Mouse (Mus musculus): ENCODE data around the gene Numbl.

Numbl gene

DNA sequence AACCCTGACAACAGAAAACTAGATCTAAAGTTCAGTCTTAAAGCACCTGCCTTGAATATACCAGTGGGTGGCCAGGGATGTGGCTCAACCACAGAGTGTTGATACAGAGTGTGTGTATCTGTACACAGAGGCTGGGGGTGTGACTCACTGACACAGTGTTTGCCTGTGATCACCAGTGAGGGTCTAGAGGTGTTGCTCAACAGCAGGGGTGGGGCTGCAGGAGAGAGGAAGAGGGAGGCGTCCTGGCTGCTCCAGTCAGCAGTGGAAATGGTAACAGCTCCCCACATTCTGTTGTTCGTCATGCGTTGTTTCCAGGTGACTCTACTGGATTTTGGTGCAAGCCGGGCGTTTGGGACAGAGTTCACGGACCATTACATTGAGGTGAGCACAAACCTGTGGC is 6.3 kb upstream of the Numbl start:
- DNase-seq (ENCODE audit: low spot score): no peak

DNA sequence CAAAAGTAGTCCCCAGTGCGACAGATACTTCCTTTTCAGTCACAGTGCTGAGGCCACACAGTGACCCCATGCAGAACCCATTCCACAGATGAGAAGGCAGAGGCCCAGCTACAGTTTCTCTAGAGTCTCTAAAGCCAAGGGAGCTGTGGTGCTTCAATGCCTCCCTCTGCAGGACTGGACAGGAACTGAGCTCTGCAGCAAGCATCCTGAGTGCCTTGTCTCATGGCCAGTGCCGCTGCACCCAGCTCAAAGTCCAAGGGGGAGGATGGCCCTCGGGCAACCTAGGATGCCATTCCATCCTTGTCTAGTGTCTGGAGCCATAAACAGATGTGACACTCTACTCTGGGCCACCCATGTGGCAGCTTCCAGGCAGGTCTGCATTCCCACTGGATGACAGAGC is 2.5 kb upstream of the Numbl start:
- DNase-seq (ENCODE audit: low spot score): no peak

GRCm38 (mm10) chr7:27257046-27257851 is 984 bp upstream of the Numbl start:
- DNase-seq (ENCODE audit: low spot score): peak; percentile 59

- DNase-seq (ENCODE audit: low spot score): no peak
These were observed 405 bp upstream of the Numbl start for GRCm38 (mm10) chr7:27257852-27258204.

DNA sequence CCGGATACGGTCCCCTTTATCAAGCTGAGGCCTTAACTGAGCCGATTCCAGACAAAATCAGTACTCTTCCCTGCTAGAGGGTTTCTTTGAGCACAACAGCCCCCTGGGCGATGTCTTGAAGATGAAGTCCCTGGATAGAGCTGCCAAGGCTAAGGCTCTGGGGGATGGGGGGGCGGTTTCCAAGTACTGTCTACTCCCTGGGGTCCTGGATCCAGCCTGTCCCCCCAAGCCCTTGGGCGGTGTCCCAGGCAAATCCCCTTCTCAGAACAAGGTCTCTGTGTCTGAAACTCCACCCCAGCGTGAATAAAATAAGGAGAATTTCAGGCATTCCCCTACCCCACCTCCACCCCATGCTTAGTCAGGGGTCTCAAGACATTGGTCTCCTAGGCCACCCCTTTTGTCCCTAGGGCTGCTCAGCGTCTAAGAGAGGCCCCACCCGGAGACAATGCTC is 1.1 kb downstream of the Numbl start:
- DNase-seq (ENCODE audit: low spot score): no peak

DNA sequence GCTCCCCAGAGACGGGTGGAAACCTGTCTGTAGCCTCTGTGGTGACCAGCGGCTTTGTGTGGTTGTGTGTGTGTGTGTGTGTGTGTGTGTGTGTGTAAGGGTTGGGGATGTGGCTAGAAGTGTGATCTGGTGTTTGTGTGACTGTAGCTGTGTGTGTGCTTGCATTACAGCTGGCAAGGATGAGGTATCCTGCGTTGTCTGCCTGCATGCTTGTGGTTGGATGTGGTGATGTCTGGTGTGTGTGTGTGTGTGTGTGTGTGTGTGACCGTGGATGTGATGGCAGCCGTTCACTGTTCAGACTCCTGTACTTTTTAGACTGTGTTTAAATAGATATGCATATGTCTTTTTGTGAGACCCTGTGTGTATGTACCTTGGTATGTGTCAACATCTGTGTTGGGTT is 1.5 kb downstream of the Numbl start:
- DNase-seq (ENCODE audit: low spot score): no peak

- DNase-seq (ENCODE audit: low spot score): no peak
These were observed 2.6 kb downstream of the Numbl start for GRCm38 (mm10) chr7:27260856-27261255.

DNA sequence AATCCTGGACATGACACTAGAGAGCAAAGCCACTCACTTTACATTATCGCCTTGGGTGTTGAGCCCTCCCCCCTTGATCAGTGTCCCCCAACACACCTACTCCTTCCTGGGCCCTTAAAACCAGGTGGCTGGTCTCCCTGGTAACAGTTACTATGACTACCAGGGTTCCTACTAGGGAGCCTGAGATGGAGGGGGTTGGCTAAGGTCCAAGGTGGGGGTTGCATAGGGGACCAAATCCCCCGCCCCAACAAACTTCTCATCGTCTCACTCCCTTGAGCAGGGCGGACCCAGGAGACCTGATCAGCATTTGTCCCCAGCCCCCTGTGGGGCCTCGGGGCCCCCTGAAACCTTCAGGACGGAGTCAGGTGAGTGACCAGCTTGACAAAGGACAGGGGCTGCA is 3.7 kb downstream of the Numbl start:
- DNase-seq (ENCODE audit: low spot score): no peak

DNA sequence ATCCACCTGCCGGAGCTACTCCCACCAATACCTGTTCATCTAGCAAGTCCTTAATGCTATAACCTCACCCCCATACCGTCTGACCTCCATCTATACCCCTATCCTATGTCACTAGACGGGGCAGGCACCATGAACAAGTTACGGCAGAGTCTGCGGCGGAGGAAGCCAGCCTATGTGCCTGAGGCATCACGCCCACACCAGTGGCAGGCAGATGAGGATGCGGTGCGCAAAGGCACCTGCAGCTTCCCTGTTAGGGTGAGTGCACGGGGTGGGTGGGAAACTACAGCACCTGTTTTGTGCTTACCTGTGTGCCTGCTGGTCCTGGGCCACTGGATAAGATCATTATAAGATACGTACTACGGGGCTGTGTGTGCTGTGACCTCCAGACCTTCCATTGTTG is 6.5 kb downstream of the Numbl start:
- DNase-seq (ENCODE audit: low spot score): no peak

DNA sequence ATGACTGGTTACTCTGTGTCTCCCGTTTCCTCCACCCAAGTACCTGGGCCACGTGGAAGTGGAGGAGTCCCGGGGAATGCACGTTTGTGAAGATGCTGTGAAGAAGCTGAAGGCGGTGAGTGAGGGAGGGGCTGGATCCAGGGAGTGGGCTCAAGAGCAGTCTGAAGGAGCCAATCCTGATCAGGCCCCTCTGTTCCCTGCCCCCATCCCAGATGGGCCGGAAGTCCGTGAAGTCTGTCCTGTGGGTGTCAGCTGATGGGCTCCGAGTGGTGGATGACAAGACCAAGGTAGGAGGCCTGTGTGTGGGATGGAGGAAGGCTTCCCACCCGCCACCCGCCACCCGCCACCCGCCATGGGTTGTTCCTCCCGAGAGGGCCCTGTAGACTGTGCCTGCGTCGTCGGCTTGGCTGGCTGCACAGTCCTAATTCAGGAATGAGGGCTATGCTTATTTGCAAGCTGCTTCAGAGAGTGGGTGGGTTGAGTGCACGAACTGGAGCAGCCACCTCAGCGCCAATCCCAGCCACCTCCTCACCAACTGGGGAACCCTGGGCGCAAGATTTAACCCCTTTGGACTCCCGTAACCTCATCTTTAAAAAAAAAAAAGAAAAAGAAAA is 8.4 kb downstream of the Numbl start:
- DNase-seq (ENCODE audit: low spot score): no peak

DNA sequence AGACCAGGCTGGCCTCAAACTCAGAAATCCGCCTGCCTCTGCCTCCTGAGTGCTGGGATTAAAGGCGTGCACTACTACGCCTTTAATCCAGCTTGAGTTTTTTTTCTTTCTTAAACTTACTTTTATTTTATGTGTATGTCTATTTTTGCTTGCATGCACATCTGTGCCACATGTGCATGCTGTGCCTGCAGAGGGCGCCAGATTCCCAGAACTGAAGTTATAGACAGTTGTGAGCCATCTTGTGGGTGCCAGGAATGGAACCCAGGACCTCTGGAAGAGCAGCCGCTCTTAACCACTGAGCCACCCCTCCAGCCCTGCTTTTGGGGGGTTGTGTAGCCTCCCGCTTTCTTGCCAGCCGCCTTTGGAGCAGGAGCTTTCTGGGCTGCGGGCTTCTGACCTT is 13.2 kb downstream of the Numbl start:
- no peak for DNase-seq (ENCODE audit: low spot score)

- no peak for DNase-seq (ENCODE audit: low spot score)
These were observed 15.6 kb downstream of the Numbl start for GRCm38 (mm10) chr7:27273739-27274351.

DNA sequence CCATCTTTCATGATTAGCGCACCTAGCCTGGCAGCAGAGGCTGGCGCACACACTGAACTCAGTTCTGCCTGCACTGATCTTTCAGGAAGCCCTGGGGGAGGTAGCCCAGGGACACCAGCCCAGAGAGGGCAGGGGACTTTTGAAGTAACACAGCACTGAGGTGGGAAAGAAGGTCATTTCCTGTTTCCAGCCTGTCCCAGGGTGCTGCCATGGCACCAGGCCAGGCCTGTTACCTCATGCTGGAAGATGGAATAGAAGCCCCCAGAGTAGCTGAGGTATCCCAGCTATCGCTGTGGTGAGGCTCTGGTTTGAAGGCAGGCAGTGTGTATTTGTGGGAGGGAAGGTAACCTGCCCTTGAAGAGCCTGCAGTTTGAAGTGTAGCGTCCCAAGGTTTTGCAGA is 16.7 kb downstream of the Numbl start:
- DNase-seq (ENCODE audit: low spot score): no peak

DNA sequence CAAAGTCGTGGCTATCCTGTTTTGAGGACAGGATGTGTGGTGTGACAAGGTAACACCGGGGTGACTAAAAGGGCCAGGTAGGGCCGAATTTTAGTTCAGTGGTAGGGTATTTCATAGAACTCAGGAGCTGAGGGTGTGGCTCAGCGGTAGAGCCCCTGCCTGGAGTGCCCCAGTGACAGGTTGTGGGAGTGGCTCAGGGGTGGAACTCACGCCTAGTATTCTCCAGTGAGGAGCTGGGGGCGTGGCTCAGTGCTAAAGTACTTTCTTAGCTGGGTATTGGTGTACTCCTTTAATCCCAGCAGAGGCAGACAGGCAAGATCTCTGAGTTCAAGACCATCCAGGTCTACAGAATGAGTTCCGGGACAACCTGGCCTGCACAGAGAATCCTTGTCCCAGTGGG is 17.8 kb downstream of the Numbl start:
- DNase-seq (ENCODE audit: low spot score): no peak

GRCm38 (mm10) chr7:27277191-27277590 is 19.0 kb downstream of the Numbl start:
- no peak for DNase-seq (ENCODE audit: low spot score)

GRCm38 (mm10) chr7:27281717-27282116 is 23.5 kb downstream of the Numbl start:
- DNase-seq (ENCODE audit: low spot score): no peak

GRCm38 (mm10) chr7:27282225-27282624 is 24.0 kb downstream of the Numbl start:
- no peak for DNase-seq (ENCODE audit: low spot score)

GRCm38 (mm10) chr7:27284865-27285697 is 26.8 kb downstream of the Numbl start:
- DNase-seq (ENCODE audit: low spot score): no peak

- peak; percentile 38 for DNase-seq (ENCODE audit: low spot score)
These were observed 27.4 kb downstream of the Numbl start for GRCm38 (mm10) chr7:27285698-27286066.

- no peak for DNase-seq (ENCODE audit: low spot score)
These were observed 30.5 kb downstream of the Numbl start for GRCm38 (mm10) chr7:27288732-27289131.

DNA sequence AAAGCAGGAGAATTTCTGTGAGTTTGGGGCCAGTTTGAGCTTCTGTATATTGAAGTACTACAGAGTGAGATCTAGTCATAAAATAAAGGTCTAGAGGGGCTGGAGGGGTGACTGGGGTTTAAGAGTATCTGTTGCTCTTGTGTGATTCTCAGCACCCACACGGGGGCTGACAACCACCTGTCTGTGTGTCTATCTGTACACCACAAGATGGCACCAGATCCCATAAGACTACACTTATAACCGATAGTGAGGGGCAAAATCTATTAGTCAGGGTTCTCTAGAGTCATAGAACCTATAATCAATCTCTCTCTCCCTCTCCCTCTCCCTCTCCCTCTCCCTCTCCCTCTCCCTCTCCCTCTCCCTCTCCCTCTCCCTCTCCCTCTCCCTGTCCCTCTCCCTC is 32.3 kb downstream of the Numbl start:
- DNase-seq (ENCODE audit: low spot score): no peak

DNA sequence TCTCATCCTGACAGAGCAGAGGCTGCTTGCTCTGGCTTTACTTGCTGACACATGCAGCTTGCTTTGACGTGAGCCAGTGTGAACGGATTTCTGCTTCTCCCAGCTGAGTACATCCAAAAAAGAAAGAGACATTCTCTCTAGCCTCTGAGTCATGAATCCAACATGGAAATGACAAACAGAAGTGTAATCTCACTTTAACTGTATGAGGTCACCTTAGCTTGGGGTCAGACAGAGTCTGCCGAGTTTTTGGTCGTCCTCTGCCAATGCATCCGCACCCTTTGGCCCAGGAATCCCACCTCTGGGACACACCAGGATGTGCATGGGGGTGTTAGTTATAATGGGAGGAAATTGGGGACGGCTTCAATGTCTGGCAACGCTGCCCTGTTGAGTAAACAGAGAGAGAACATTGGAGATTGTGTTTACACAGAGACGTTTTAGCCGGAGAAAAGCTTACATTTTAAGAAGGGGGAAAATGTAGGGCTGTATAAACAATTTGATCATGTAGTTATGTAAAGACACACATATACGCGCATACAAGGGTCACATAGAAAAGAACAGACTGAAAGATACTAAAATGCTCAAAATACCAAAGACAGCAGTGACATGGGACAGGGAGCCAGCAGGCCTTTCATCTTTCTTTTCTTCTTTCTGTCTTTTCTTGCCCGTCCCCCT is 33.7 kb downstream of the Numbl start:
- no peak for DNase-seq (ENCODE audit: low spot score)

Data from ovary, adult 18-20 months (tissue).